Comparison of ENCODE assay signal across 9 mouse cellular contexts in genomic region chr5:113375783-113376182, GRCm38 (mm10). TPM values are rescaled to one million over a fixed set of nuclear protein-coding genes. Genes with fewer than 3 reads are reported as not detected.
DNase-seq lines count a peak whose midpoint lies in the region; ATAC-seq and TF ChIP-seq lines count a peak whose summit lies in the region.
"Had no signal": no experiment of that assay in that cellular context is flagged by ENCODE, and none has a peak within 500 bp of the region (broad histone marks: within the 10 kb centered on the region; RNA-seq: fewer than 3 reads in every experiment).

No protein-coding gene starts in this region.

- H3K4me2 ChIP-seq in kidney, postnatal 0 days (ENCODE audit: low read length), result no peak overlapping the region
- no peak overlapping the region for H3K4me2 ChIP-seq in kidney, embryonic 16.5 days (replicated peaks; ENCODE audit: low read depth, low read length)
- no peak overlapping the region for H3K4me2 ChIP-seq in limb, embryonic 14.5 days (replicated peaks; ENCODE audit: low read depth, low read length, severe bottlenecking)

- no peak overlapping the region for H3K27ac ChIP-seq in kidney, postnatal 0 days
- no peak overlapping the region for H3K27ac ChIP-seq in kidney, embryonic 16.5 days (ENCODE audit: low read length)
- no peak overlapping the region for H3K27ac ChIP-seq in limb, embryonic 14.5 days (replicated peaks; ENCODE audit: low read depth, low read length)

- H3K9me3 ChIP-seq in kidney, postnatal 0 days (replicated peaks; ENCODE audit: low read length), result no peaks in the 10 kb centered on the region
- H3K9me3 ChIP-seq in kidney, embryonic 16.5 days (ENCODE audit: low read length), result no peaks in the 10 kb centered on the region
- no peaks in the 10 kb centered on the region for H3K9me3 ChIP-seq in limb, embryonic 14.5 days (ENCODE audit: control insufficient read depth, low read length)

- H3K9ac ChIP-seq in kidney, postnatal 0 days (ENCODE audit: low read depth, low read length), result no peak overlapping the region
- no peak overlapping the region for H3K9ac ChIP-seq in kidney, embryonic 16.5 days (replicated peaks; ENCODE audit: low read length)
- no peak overlapping the region for H3K9ac ChIP-seq in limb, embryonic 14.5 days (ENCODE audit: low read depth, low read length, severe bottlenecking)

- H3K36me3 ChIP-seq in kidney, postnatal 0 days (ENCODE audit: insufficient read depth, low read length), result no peaks in the 10 kb centered on the region
- no peaks in the 10 kb centered on the region for H3K36me3 ChIP-seq in kidney, embryonic 16.5 days (ENCODE audit: insufficient read depth, low read length)
- H3K36me3 ChIP-seq in limb, embryonic 14.5 days (ENCODE audit: control insufficient read depth, insufficient read depth, low read length), result no peaks in the 10 kb centered on the region

- H3K27me3 ChIP-seq in kidney, postnatal 0 days (ENCODE audit: insufficient read depth, low read length), result no peaks in the 10 kb centered on the region
- no peaks in the 10 kb centered on the region for H3K27me3 ChIP-seq in kidney, embryonic 16.5 days (ENCODE audit: insufficient read depth, low read length)
- no peaks in the 10 kb centered on the region for H3K27me3 ChIP-seq in limb, embryonic 14.5 days (ENCODE audit: control insufficient read depth, insufficient read depth, low read length)

- no peak overlapping the region for H3K4me3 ChIP-seq in kidney, postnatal 0 days (replicated peaks; ENCODE audit: low read depth, low read length)
- no peak overlapping the region for H3K4me3 ChIP-seq in kidney, embryonic 16.5 days (ENCODE audit: low read length)
- no peak overlapping the region for H3K4me3 ChIP-seq in limb, embryonic 14.5 days (replicated peaks; ENCODE audit: low read length)

- TF ChIP-seq CTCF in kidney, postnatal 0 days (IDR thresholded peaks at IDR 0.05; ENCODE audit: low read depth), result peak; percentile 82

- H3K4me1 ChIP-seq in kidney, postnatal 0 days (replicated peaks; ENCODE audit: insufficient read depth, low read length), result no peaks in the 10 kb centered on the region
- peaks cover 4% of the 10 kb centered on the region for H3K4me1 ChIP-seq in kidney, embryonic 16.5 days (ENCODE audit: insufficient read depth, low read length)
- H3K4me1 ChIP-seq in limb, embryonic 14.5 days (ENCODE audit: control insufficient read depth, insufficient read depth, low read length), result peaks cover 6% of the 10 kb centered on the region; the same call in 1 of the 2 replicates

- 21% methylated on average over 3 of the region's 3 CpGs for WGBS in kidney, postnatal 0 days
- WGBS in kidney, embryonic 16.5 days, result 27% methylated on average over 3 of the region's 3 CpGs
- WGBS in limb, embryonic 14.5 days, result 22% methylated on average over 3 of the region's 3 CpGs

- no peak for ATAC-seq in kidney, postnatal 0 days (replicated peaks; ENCODE audit: low FRiP score, low read depth)
- no peak for ATAC-seq in kidney, embryonic 16.5 days (ENCODE audit: low FRiP score, low TSS enrichment)
- no peak for ATAC-seq in limb, embryonic 14.5 days (ENCODE audit: low FRiP score, low read depth)

- no peak for TF ChIP-seq POLR2A in limb, embryonic 14.5 days (IDR thresholded peaks at IDR 0.05; ENCODE audit: borderline replicate concordance, extremely low read depth, insufficient read depth, insufficient read length)

- DNase-seq in kidney, postnatal 0 days (ENCODE audit: low spot score), result peak; percentile 67
- DNase-seq in R1 (ENCODE audit: low read depth, low spot score), result peak; percentile 89
- DNase-seq in cerebellum, adult 18-20 months, result peak; percentile 82 to 89
- peak; percentile 69 for DNase-seq in heart, postnatal 4 days
- peak; percentile 24 for DNase-seq in limb, embryonic 14.5 days (ENCODE audit: low spot score)
- DNase-seq in right cerebral cortex, adult 2 months (ENCODE audit: low spot score in 2 of 2), result peak; percentile 60 to 84
- DNase-seq in Muller cell, postnatal 12 days (ENCODE audit: inconsistent ontology term), result no peak

RNA-seq across cellular contexts. Expression of gene Aym1, which starts 18.7 kb away (rescaled TPM):
- polyA plus RNA-seq in kidney, postnatal 0 days (2015; fragmentation: Nextera tagmentation; extraction: Ambion mirVana), result not detected in 2 replicates
- not detected in 2 replicates for polyA plus RNA-seq in kidney, embryonic 16.5 days (2015; fragmentation: Nextera tagmentation; extraction: Ambion mirVana)
- total RNA-seq in heart, postnatal 4 days (2021), result not detected
- polyA plus RNA-seq in limb, embryonic 14.5 days (2012; rRNA removed), result not detected in 2 replicates
- polyA plus RNA-seq in limb, embryonic 14.5 days (2014; fragmentation: Nextera tagmentation; extraction: Ambion mirVana), result not detected in 2 replicates
- total RNA-seq: gastrocnemius, postnatal 36 days had no signal
